Mouse (Mus musculus) Patski (cell line): ENCODE measurements around the gene Grin3b. TPM values are rescaled to one million over a fixed set of nuclear protein-coding genes. Genes with fewer than 3 reads are reported as not detected.

ENCODE experiments used
- ATAC-seq: fragments of 100-300 bp; one replicate; pipeline ENCODE4 v1.8.0; 2021
- CTCF ChIA-PET: fragments of 350-600 bp; sonication (Branson Sonifier 250); formaldehyde crosslinking; loops from one replicate; lab custom pipeline; 2022; ENCODE audit warnings: inconsistent platforms; lab: Charles Lee
- POLR2A ChIA-PET: fragments of 350-600 bp; sonication (Branson Sonifier 250); formaldehyde crosslinking; loops from one replicate; lab custom pipeline; 2022; ENCODE audit warnings: antibody characterized with exemption, inconsistent platforms; lab: Charles Lee
- DNase-seq: peaks from one replicate; pipeline ENCODE4 v3.0.0-alpha.2; 2011; ENCODE audit warnings: low read depth, low spot score
- H3K27me3 ChIP-seq: fragments of 371-371 bp; one replicate; pipeline ENCODE4 v1.5.1; 2021
- CTCF ChIP-seq: fragments of 100-300 bp; IDR thresholded peaks from one replicate; pipeline ENCODE4 v1.5.1; 2021
- in situ Hi-C: fragments of 300-500 bp; cut with MboI; formaldehyde crosslinking; loops from 3 replicates; pipeline ENCODE4 v1.11.1; 2018; ENCODE audit warnings: low pct_unique_long_range_greater_than_20kb, mixed read lengths
- polyA plus RNA-seq: library from polyadenylated mRNA; unstranded; gene quantifications from one replicate; pipeline ENCODE4 v1.2.3, GENCODE M21; 2021

The Grin3b gene
- polyA plus RNA-seq, 1 experiment from 2014 or later, result 0.54 TPM

- peak; percentile 86 for ATAC-seq
- in situ Hi-C loops, result loop anchor here (5.0 to 10.0 kb wide), 4 partner anchors 87 to 270 kb away; partner anchors contain the start of gene Cbarp
- CTCF ChIA-PET, result interaction anchor here (1.0 to 3.9 kb wide), 20 partner anchors 8 to 181 kb away, joined by 3 to 46 read pairs (median 4); partner anchors contain the start of genes Cbarp, Cirbp, Med16 and Wdr18
- peak; percentile 97 for DNase-seq
- POLR2A ChIA-PET, result interaction anchor here (0.5 to 1.6 kb wide), 14 partner anchors 9 to 156 kb away, joined by 3 to 11 read pairs (median 3); partner anchors contain the start of genes Polr2e and Sbno2
- no peak for TF ChIP-seq CTCF
- no peaks in the 10 kb centered on the region for H3K27me3 ChIP-seq
These were observed 14.4 kb downstream of the Grin3b start for GRCm38 (mm10) chr10:79984871-79985270.

DNA sequence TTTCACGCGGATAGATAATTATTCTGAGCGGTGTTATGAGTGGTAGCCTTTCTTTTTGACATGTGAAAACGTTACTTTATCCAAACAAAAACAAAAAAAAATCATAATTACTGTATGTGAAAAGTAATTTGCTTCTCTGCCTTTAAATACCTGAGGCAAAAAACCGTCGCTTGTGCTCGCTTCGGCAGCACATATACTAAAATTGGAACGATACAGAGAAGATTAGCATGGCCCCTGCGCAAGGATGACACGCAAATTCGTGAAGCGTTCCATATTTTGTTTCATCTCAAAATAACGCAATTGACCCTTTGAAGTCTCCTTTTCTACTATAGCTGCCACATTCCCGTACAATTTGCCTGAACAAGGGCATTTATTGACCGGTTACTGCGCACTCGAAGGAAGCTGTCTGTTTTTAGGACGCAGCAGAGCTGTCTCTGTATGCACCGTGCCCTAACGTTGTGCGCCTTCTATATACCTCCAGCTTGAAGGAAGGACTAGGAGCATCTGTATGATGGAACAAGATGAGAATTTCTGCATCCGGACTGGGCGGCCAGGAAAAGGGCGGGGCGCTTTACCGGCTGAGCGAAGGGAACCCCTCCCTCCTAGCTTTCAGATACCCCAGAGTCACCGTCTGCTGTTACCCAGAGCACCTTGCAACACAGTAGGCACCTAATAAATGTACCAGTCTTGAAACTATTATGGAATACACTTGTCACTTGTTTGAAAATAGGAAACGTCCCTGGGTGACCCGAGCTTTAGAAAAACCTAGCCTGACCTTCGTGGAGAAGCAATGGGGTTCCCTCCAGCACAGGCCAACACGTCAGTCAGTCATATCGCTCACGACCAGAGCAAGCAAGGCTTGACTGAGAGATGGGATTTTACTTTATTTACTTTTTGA, 15.1 kb downstream of the Grin3b start:
- ChIA-PET POLR2A (interaction anchor here (0.5 to 1.6 kb wide), 14 partner anchors 9 to 179 kb away, joined by 3 to 6 read pairs (median 3); partner anchors contain the start of genes Cbarp and Sbno2), CTCF (interaction anchor here (1.0 to 3.9 kb wide), 18 partner anchors 11 to 180 kb away, joined by 3 to 46 read pairs (median 4); partner anchors contain the start of genes Cbarp, Cirbp, Med16 and Wdr18)
- DNase-seq, result no peak
- in situ Hi-C loops, result loop anchor here (5.0 to 10.0 kb wide), 4 partner anchors 87 to 269 kb away; partner anchors contain the start of gene Cbarp
- H3K27me3 ChIP-seq, result no peaks in the 10 kb centered on the region
- no peak for TF ChIP-seq CTCF
- ATAC-seq, result no peak

- no peak for TF ChIP-seq CTCF
- DNase-seq (no peak), ATAC-seq (no peak)
- POLR2A ChIA-PET, result interaction anchor here (0.5 to 1.6 kb wide), 12 partner anchors 8 to 179 kb away, joined by 3 to 6 read pairs (median 4); partner anchors contain the start of gene Cbarp
- H3K27me3 ChIP-seq, result no peaks in the 10 kb centered on the region
- in situ Hi-C loops, result loop anchor here (5.0 to 10.0 kb wide), 4 partner anchors 86 to 268 kb away; partner anchors contain the start of gene Cbarp
- CTCF ChIA-PET, result interaction anchor here (0.9 to 3.9 kb wide), 11 partner anchors 27 to 180 kb away, joined by 3 to 46 read pairs (median 3); partner anchors contain the start of genes Cbarp, Cirbp and Wdr18
These were observed 15.8 kb downstream of the Grin3b start for GRCm38 (mm10) chr10:79986232-79986878.

DNA sequence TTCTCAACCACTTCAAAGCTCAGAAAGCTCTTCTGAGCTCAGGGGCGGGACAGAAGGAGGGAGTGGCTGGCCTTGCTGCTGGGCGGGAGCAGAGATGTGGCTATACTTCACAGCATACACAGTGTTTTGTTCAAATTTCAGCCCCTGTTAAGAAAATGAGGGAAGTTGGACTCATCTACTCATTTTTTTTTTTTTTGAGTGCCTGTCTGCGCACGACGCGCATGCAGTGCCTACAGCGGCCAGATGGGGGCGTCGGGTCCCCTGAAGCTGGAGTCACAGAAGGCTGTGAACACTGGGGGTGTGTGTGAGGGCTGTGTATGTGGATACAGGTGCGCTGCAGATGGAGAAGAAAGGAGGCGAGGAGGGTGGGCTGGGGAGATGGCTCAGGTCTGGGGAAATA, 16.4 kb downstream of the Grin3b start:
- DNase-seq (no peak), ATAC-seq (no peak)
- ChIA-PET CTCF (interaction anchor here (0.9 to 3.9 kb wide), 11 partner anchors 44 to 179 kb away, joined by 3 to 46 read pairs (median 3); partner anchors contain the start of genes Cbarp and Cirbp), POLR2A (interaction anchor here (0.5 to 1.6 kb wide), 8 partner anchors 65 to 171 kb away, joined by 3 to 6 read pairs (median 4); partner anchors contain the start of gene Cbarp)
- no peak for TF ChIP-seq CTCF
- in situ Hi-C loops, result loop anchor here (5.0 to 10.0 kb wide), 4 partner anchors 85 to 268 kb away; partner anchors contain the start of gene Cbarp
- H3K27me3 ChIP-seq, result no peaks in the 10 kb centered on the region

DNA sequence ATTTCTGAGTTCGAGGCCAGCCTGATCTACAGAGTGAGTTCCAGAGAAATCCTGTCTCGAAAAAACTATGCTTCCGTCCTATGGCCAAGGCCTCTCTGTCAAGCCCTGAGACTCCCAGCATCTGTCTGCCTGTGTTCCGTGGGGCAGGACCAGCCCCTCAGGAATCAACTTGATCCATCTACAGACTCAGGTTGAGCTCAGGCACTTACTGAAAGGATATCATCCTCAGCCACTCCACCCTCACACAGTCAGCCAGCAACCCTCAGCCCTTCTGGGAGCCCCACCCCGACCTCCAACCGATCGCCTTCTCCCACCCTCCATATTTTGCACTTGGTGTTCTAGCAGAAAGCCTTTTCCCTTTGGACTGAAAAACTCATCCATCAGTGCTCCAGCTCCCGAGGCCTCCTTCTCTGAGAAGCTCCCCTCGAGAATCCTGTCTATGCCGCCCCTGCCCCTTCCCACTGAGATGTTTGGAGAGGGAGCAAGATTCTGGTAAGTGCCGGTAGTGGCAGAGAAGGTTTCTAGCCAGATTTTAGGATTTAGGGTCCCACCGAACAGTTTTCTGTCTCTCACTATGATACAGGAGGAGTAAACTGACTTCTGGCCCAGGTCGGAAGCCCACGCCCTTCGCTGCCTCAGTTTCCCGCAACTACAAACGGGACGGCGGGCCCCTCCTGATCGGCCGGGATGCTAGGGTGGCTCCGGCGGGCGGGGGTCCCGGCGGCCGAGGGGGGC, 17.4 kb downstream of the Grin3b start:
- no peak for TF ChIP-seq CTCF
- in situ Hi-C loops, result loop anchor here (5.0 to 10.0 kb wide), 4 partner anchors 84 to 267 kb away; partner anchors contain the start of gene Cbarp
- no peak for ATAC-seq
- POLR2A ChIA-PET, result interaction anchor here (0.8 to 2.0 kb wide), 7 partner anchors 66 to 167 kb away, joined by 3 to 5 read pairs (median 4); no protein-coding TSS in a partner anchor
- CTCF ChIA-PET, result interaction anchor here (1.1 to 3.9 kb wide), 6 partner anchors 43 to 177 kb away, joined by 3 to 46 read pairs (median 4); partner anchors contain the start of gene Cbarp
- H3K27me3 ChIP-seq, result no peaks in the 10 kb centered on the region
- no peak for DNase-seq

DNA sequence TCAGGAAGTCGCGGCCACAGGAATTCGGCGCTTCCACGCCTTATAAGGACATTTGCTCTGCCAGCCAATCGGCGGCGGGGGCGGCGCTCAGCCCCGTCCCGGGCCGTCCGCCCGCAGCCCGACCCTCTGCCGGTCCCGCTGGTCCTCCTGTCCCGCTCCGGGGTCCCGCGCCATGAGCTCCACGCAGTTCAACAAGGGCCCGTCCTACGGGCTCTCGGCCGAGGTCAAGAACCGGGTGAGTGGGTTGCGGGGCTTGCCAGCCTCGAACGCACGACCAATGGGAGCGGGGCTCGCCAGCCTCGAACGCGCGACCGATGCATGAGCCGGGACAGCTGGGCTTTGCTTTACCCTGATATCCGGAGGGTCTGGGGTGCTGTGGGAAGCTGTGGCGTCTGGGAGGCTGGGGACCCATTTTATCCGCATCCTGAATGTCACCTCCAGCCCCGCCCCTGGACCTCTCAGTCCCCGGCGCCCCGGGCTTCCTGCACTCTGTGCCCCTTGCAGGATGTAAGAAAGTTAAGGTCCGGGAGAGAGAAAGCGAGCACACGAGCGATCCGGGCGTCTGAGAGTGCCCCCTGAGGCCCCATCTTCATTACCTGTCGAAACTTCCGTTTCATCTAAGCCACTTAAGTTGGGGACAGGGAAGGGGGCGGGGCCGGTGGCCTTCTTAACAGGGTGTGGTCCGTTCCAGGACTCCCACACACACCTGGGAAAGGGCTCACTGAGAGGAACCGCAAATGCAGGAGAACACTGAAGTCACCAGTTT, 18.2 kb downstream of the Grin3b start, which contains the start of gene Cnn2:
Gene Cnn2 (plus strand): TSS at position 79 of the 766 bp plus-strand sequence.
- no peaks in the 10 kb centered on the region for H3K27me3 ChIP-seq

DNA sequence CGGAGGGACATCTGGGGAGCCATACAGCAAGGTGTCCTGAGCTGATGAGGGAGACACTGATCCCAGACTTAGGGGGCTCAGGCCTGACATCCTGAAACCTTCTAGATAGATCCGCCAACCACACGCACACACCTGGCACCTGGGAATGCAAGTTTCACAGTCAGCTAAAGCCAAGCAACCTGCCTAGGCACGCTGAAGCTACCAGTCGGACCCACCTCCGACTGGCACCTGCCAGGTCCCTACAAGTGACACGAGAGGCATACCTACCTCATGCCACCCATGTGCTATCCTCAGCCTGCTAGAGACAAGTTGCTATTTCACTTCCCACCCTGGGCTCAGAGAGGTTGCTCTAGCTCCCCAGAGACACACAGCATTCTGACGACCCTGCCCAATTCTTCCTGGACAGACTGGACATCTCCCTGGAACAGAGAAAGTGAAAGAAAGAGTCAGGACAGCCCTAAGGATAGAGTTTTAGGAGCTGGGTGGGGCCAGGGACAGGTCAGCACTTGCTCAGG, 18.8 kb downstream of the Grin3b start:
- CTCF ChIA-PET, result interaction anchor here (0.7 to 2.1 kb wide), 5 partner anchors 18 to 257 kb away, joined by 3 to 7 read pairs (median 4); partner anchors contain the start of gene Cbarp
- H3K27me3 ChIP-seq, result no peaks in the 10 kb centered on the region
- POLR2A ChIA-PET, result interaction anchor here (0.6 to 2.0 kb wide), 5 partner anchors 42 to 117 kb away, joined by 3 to 6 read pairs (median 4); no protein-coding TSS in a partner anchor
- DNase-seq (no peak), ATAC-seq (no peak)
- no peak for TF ChIP-seq CTCF
- in situ Hi-C loops, result loop anchor here (5.0 to 10.0 kb wide), 4 partner anchors 83 to 265 kb away; partner anchors contain the start of gene Cbarp

More for the DNA sequence above, 18.2 kb downstream of the Grin3b start, which contains the start of gene Cnn2:
- DNase-seq (no peak), ATAC-seq (no peak)
- POLR2A ChIA-PET, result interaction anchor here (0.8 to 2.0 kb wide), 5 partner anchors 65 to 164 kb away, joined by 3 to 5 read pairs (median 3); no protein-coding TSS in a partner anchor
- TF ChIP-seq CTCF, result no peak
- in situ Hi-C loops, result loop anchor here (5.0 to 10.0 kb wide), 4 partner anchors 84 to 266 kb away; partner anchors contain the start of gene Cbarp
- CTCF ChIA-PET, result interaction anchor here (1.1 to 2.1 kb wide), 2 partner anchors 152 to 176 kb away, joined by 4 to 7 read pairs; partner anchors contain the start of gene Cbarp
